Mouse (Mus musculus) c-Kit-positive CD71-positive TER-119-negative erythroid progenitor cells, embryonic 14.5 days (primary cell): ENCODE measurements around the gene Ptpn1.

ENCODE experiments used
- DNase-seq: peaks from one replicate; pipeline ENCODE4 v3.0.0-alpha.2; 2013; ENCODE audit warnings: low read depth

Gene Ptpn1

GRCm38 (mm10) chr2:167921823-167922222 lies 10.0 kb upstream of the Ptpn1 start:
- no peak for DNase-seq

- no peak for DNase-seq
Observed at GRCm38 (mm10) chr2:167924011-167924410, 7.8 kb upstream of the Ptpn1 start.

GRCm38 (mm10) chr2:167924803-167925604 lies 6.9 kb upstream of the Ptpn1 start:
- DNase-seq, result peak; percentile 84

GRCm38 (mm10) chr2:167925841-167926800 lies 5.7 kb upstream of the Ptpn1 start:
- DNase-seq, result no peak

DNA sequence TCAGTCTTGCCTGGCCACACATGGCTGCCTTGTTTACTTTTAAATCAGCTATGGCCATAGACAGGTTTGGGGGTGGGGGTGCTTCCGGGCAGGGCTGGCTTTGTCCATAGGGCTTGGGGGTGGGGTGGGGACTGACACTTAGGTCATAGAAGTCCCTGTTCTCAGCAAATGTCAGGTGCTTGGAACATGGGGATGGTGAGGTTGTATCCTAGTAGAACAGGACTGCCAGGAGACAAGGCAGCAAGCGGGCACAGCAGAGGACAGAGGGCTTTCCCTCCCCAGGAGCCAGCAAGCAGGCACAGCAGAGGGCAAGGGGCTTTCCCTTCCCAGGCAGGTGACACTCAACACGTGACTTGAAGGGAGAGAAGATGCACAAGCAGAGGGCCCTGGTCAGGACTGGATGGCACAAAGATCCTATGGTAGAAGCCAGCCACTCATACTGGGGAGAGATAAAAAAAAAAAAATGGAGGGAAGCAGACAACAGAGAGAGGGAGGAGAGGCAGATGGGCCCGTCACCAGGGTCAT lies 3.8 kb upstream of the Ptpn1 start:
- no peak for DNase-seq

GRCm38 (mm10) chr2:167928972-167929371 lies 2.9 kb upstream of the Ptpn1 start:
- DNase-seq, result no peak

DNA sequence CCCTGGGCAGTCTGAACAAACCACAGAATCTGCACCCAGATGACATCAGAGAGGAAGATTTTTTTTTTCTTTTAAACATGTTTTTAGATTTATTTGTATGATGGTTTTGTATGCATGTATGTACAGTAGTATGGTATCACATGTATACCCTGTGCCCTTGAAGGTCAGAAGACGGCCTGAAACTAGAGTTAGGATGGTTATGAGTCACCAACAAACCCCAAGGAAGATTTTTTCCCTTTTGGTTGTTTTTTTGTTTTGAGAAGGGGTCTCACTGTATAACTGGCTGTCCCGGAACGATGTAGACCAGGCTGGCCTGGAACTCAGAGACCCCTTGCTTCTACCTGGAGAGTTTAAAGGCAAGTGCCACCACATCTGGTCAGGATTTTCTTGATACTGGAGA lies 882 bp upstream of the Ptpn1 start:
- no peak for DNase-seq

- no peak for DNase-seq
Observed at GRCm38 (mm10) chr2:167932727-167933231, 922 bp downstream of the Ptpn1 start.

GRCm38 (mm10) chr2:167933397-167933796 lies 1.5 kb downstream of the Ptpn1 start:
- no peak for DNase-seq

DNA sequence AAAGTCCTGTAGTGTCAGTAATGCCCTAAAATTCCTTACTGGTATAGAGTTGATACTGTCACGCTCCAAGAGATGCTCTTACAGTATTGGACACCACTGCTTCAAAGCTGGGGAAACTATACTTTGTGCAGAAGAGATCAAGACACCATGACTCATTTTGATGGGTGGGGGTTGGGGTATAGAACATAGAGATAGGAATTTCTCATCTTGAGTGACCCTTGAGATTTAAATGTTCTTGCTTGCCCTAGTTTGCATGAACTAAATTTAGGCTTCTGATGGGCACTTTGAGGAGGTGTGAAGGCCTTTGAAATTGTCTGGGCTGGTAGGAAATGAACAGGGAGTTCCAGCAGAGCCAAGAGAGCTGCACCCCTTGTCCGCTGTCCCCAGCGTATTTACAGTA lies 4.1 kb downstream of the Ptpn1 start:
- no peak for DNase-seq

DNA sequence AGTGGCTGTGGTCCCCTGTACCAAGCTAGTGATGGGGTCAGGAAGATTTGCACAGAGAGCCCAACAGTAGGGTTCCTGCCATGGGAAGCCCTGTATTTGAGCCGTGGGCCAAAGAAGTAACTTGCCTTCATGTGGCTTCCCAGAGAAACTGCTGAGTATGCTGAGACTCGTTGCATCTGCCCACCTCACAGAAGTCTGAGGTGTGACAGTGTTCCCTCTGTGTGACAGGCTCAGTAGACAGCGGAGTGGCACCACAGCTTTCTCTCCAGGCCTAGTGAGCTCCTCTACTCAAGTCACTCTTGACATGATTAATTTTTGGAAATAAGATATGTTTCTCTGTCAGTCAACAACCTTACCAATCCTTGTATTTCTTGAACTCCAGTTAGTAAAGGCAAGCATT lies 6.9 kb downstream of the Ptpn1 start:
- DNase-seq, result no peak

DNA sequence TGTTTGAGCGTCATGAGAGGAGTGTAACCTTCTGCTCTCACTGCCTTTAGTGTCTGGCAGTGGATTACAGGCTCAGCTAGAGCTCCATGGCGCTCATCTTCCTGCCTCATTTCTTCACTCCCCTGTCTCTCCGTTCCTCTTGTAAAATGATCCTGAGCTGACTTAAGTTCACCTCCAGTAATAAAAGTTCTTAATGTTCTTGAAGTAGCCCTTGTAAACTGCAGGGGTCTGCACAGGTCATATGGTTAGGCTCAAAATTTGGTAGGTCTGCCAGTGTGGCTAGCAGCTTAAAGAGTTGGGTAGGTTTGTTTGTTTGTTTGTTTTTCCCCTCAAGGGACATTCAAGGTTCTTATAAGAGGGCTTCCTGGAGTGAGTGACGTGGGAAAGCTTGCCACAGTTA lies 7.3 kb downstream of the Ptpn1 start:
- no peak for DNase-seq

- DNase-seq, result no peak
Observed at GRCm38 (mm10) chr2:167939632-167940399, 8.0 kb downstream of the Ptpn1 start.

DNA sequence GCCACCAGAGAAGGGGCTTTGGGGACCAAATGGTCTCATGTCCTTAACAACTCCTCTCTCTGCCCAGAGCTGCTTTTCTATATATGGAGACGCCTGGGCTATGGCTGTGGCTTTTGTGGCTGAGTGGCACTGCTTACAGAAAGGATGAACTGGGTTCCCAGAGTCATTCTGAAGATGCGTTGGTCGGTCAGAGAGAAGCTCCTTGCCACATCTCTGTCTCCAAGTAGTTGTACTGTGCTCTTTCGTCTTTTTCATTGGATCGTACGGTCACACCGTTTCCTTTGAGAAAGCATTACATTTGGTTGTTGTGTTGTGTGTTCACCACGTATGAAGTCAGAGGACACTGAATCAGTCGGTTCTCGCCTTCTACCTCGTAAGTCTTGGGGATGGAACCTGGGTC lies 8.8 kb downstream of the Ptpn1 start:
- DNase-seq, result no peak

GRCm38 (mm10) chr2:167941320-167941719 lies 9.5 kb downstream of the Ptpn1 start:
- DNase-seq, result no peak

GRCm38 (mm10) chr2:167941745-167942176 lies 9.9 kb downstream of the Ptpn1 start:
- DNase-seq, result no peak

GRCm38 (mm10) chr2:167942199-167942925 lies 10.5 kb downstream of the Ptpn1 start:
- DNase-seq, result no peak

- DNase-seq, result no peak
Observed at GRCm38 (mm10) chr2:167942926-167943633, 11.2 kb downstream of the Ptpn1 start.

DNA sequence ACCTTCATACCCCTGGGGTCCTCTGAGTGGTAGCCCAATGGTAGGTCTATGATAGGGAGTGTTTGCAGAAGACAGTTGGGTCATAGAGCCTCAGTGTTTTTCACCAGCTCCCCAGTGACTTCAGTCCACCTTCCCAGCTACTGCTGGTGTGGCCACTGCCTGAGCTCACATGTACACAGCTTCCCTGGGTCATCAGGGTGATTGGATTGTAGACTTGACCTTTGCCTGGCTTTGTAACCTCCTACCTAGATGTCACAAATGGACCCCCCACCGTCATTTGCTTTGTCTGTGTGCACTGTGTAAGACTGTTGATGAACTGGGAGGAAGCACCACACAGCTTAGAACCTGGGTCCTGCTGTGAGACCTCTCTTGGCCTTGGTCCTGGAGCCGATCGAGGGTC lies 12.3 kb downstream of the Ptpn1 start:
- DNase-seq, result no peak

DNA sequence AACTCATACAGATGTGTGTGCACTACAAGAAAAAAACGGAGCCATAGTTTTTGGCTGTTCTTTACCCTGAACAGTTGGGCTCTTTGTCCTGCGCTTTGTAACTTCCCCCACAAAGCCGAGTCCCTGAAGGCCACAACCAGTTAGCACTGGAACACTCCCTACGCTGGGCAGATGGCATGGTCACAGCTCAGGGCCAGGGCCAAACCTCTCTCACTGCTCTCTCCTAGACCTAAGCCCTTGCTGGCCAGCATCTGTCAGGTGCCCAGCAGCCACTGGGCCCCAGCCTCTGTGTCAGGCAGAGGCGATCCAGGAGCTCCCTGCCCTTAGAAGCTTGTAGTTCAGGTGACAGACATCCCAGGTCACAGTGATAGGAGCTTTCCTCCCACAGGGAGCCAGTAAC lies 13.6 kb downstream of the Ptpn1 start:
- DNase-seq, result no peak
